Mouse (Mus musculus): ENCODE results near the gene Tas2r138. TPM values are rescaled to one million over a fixed set of nuclear protein-coding genes. Genes with fewer than 3 reads are reported as not detected.
"Not testable (repeated sequence)": the region's sequence is repeated elsewhere in the genome, so short reads cannot be mapped to it uniquely, and the experiment has no call there.

Gene Tas2r138
- total RNA-seq (2021) = not detected
- long read RNA-seq = 0 reads

GRCm38 (mm10) chr6:40613260-40613852 lies at the start of gene Tas2r138:
Gene Tas2r138 (minus strand): TSS chr6:40613310.
- no peak for DNase-seq (ENCODE audit: low spot score in 2 of 2)

DNA sequence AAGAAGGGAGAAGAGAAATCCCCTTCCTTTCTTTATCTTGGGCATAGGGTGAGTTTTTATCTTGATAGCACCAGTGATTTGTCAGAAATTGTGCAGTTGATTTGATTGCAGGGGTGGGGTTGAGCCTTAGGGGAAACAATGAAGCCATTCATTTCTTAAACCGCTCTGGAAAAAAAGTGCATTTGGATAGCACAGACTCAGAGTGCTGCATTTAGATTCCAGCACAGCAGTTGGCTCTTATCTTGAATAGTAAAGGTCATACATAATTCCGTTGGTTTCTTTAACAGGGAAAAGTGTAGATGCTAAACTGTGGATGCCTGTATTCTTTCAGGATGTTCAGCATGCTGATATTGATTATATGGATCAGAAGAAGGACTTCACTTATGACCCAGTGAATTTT lies 47.8 kb upstream of the Tas2r138 start:
- DNase-seq (ENCODE audit: low spot score in 2 of 2) = no peak

GRCm38 (mm10) chr6:40650953-40651352 lies 37.8 kb upstream of the Tas2r138 start:
- no peak for DNase-seq (ENCODE audit: low spot score in 2 of 2)

DNA sequence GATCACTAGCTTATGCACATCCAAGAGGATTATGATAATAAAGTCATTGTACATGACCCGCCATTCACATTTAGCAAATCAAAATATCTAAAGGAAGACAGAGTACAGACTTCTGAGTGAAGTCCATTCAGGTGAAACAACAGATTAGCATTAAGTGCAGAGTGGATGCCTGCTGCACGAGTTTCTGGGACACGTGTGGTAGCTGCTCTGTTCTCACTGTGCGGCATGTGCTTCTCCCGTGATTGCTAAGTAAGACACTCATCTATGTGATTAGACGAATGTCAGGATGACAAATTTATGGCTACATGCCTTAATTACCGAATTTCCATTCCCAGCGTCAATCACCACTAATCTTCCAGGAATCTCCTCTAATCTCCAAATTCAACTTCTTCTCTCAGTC lies 32.6 kb upstream of the Tas2r138 start:
- DNase-seq (ENCODE audit: low spot score in 2 of 2) = no peak

DNA sequence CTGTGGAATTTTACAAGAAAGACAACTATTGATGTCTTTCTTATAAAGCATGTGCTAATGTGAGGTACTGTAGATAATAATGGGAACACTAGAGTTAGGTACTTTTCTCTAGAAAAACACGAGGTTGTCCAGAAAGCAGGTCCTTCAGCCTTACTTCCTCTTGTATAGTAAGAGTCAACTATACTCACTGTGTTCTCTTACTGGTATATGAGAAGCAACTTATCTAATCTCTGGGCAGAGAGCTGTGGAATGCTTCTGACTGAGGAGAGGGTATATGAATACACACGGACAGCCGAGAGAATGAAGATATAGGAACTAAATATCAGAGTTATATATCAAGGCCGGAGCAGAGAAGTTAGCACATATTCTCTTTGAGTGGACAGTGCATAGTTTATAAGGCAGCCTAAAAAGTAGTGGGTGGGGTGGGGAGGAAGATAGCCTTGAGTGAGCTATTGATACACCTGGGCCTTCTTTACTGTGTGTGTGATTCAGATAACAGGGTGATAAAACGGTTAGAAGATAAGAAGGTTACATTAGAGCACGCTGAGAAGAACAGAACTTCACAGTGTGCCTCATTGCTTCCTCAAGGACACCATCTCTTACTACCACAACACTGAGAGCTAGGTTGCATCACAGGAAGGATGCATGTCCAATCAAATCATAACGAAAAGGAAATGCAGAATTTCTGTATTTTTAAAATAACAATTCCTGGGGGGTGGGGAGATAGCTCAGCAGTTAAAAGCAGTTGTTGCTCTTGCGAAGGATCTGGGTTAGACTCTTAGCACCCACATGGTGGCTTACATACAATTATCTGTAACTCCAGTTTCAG lies 27.8 kb upstream of the Tas2r138 start:
- DNase-seq (ENCODE audit: low spot score in 2 of 2) = no peak

DNA sequence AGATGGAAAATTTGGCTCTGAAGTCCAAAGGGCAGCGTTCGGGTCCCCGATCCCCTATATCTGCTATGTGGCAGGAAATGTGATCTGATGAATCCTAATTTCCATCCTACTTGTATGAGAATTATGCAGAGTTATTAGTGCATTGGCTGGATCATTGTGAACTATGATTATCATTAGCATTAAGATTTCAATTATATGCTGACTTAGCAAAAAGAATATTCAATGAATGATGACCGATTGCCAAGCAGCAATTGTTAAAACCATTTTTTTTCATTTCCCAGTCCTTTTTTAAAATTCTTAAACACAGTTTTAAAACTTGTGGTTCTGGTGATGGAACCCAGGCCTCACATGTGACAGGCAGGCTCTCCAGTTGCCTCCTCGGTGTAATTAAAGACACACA lies 24.6 kb upstream of the Tas2r138 start:
- DNase-seq (ENCODE audit: low spot score in 2 of 2) = no peak

DNA sequence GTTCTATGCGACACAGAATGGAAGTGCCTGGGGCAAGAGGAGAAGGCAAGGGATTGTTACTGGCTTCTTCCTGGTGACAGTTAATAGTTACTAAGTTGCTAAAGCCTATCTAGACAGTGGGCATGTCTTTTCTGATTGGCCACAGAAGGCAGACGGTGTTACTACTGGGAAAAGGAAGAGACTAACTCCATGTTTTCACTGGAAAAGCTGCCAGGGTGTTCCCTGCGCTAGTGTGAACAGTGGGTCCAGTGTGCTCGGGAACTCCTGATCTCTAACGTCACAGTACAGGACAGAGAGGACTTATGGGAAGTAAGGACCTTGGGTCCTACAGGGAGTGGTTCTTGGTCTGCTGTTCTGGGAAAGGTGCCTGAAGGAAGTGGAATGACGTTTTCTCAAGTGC lies 22.4 kb upstream of the Tas2r138 start:
- DNase-seq (ENCODE audit: low spot score in 2 of 2) = no peak

DNA sequence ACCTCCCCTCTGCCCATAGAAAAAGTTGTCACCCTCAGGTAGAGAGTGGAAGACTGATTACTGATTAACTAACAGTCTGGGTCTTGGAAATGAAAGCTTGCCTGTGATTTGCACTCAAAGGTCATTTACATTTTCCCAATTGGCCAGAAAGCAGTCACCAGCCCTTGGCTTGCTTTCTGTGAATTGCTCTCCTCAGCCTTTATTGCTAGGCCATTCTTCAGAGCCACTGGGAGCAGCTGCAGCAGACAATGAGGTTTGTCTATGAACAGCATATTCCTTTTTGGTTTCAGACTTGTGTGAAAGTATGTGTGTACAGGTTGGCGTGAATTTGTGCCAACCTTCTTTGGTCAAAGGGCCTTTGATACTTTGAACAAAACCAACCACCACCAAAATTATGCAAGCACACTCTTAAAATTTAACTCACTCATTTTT lies 21.5 kb upstream of the Tas2r138 start:
- DNase-seq (ENCODE audit: low spot score in 2 of 2) = no peak

GRCm38 (mm10) chr6:40628406-40629000 lies 15.4 kb upstream of the Tas2r138 start, which contains the start of gene Mgam:
Gene Mgam (plus strand): TSS chr6:40628831.
- no peak for DNase-seq (ENCODE audit: low spot score in 2 of 2)

DNA sequence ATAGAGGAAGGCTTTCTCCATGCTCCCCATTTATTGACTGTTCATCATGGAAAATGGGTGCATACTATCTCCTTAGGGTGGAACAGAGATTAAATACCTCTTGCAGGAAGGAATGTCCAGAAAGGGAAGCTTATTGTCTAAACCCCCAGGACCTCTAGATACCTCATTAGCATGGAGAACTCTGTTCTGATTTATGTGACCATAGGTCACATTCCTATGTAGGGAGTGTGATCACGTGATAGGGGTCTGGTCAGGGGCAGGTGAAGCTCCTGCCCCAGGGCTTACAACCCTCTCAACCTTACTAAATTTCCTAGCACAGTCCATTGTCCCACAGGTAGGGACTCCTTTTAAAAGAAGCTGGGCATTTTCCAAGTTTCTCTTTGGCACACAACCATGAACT lies 13.0 kb upstream of the Tas2r138 start:
- no peak for DNase-seq (ENCODE audit: low spot score in 2 of 2)

DNA sequence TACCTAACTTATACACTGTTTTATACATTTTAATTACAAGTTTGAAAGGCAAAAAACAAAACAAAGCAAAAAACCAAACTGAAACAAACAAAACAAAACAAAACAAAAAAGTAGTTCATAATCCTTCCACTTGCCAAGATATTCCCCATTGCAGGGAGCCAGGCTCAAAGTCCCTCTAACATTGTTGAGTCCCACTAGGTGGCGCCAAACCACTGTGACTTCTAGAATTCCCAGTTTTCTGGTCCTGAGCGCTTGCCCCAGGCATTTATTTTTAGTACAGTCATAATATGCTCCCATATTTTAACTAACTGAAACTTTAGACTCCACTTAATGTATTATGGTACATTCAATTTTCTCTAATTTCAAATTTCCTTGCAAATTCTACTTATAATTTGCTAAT lies 4.9 kb upstream of the Tas2r138 start:
- DNase-seq (ENCODE audit: low spot score in 2 of 2) = peak; percentile 16 to 71

- DNase-seq (ENCODE audit: low spot score in 2 of 2) = peak; percentile 45 to 76
Observed at GRCm38 (mm10) chr6:40610244-40610643, 2.9 kb downstream of the Tas2r138 start.

- DNase-seq (ENCODE audit: low spot score in 2 of 2) = peak; percentile 63 to 81
Observed at GRCm38 (mm10) chr6:40607431-40607830, 5.7 kb downstream of the Tas2r138 start.

- DNase-seq (ENCODE audit: low spot score in 2 of 2) = not testable (repeated sequence)
Observed at GRCm38 (mm10) chr6:40598546-40598945, 14.6 kb downstream of the Tas2r138 start.

GRCm38 (mm10) chr6:40594804-40595550 lies 18.1 kb downstream of the Tas2r138 start:
- DNase-seq (ENCODE audit: low spot score in 2 of 2) = no peak

DNA sequence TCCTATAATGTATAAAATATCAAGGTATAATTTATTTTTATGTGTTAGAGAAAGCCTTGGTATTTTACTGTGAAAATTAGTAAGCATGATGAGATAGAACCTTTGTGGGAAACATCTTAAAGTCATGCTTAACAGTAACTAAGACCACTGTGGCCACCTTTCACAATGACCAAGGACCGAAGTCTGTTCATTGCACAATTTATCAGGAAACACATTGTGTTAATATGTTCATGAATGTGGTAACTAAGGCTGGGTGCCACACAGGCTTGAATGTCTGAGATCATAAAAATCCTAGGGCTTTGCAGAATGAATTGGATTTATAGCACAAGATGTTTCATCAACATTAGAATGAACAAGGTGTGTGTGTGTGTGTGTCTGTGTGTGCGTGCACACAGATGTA lies 24.8 kb downstream of the Tas2r138 start:
- no peak for DNase-seq (ENCODE audit: low spot score in 2 of 2)

GRCm38 (mm10) chr6:40585645-40586044 lies 27.5 kb downstream of the Tas2r138 start, which contains the start of gene Clec5a:
Gene Clec5a (minus strand): TSS chr6:40585821.
- DNase-seq (ENCODE audit: low spot score in 2 of 2) = no peak

GRCm38 (mm10) chr6:40584336-40584735 lies 28.8 kb downstream of the Tas2r138 start:
- DNase-seq (ENCODE audit: low spot score in 2 of 2) = no peak

DNA sequence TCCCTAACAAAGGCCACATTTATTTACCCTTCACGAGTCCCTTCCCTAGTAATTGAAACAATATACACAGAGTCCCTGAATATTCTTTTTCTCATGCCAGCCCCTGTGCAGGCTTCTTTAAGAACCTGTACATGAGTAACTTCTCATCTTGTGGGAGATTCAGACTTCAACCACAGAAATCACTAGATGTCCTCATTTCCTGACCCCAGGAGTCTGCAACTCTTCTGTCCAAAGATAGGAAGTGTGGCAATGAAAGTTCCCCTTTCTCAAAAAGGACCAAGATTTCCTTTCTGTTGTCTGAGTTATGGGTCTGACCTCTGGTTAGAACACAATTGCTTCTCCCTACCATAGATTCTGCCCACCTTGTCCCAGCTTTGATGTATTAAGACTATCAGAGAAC lies 36.8 kb downstream of the Tas2r138 start:
- DNase-seq (ENCODE audit: low spot score in 2 of 2) = no peak

DNA sequence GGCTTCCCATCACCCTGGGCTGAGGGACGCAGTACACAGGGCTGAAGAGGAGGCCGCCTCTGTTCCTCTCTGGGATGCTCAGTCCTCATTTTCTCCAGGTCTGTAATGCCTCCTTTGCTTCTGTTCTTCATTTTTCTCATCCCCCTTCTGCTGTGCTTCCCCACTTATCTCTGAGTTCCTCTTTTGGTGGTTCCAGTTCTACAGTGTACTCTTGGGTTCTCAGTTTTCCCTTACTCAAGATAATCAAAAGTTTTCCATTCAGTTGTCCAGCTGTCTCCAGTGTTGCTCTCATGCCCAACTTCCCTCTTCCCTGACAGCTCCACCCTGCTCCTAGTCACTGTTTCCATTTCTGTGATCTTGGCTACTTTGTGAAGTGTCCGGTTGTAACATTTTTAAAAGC lies 39.5 kb downstream of the Tas2r138 start:
- no peak for DNase-seq (ENCODE audit: low spot score in 2 of 2)

DNA sequence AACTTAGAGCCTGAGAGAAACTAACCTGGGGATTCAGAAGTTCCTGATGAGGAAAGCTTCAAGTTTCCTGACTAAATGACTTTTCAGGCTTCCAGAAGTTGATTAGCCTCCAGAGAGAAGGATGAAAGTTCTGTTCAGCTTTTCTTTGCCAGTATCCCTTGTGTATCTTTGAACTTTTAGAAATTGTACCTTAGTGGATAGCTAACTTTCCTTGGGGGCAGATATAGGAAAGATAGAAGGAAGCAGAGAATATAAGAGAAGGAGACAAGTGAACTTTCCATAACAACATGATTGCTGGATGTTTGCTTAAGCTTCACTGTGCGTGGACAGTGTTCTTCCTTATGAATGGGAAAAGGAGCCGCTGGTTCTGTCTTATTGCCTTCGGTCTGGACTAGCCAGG lies 43.9 kb downstream of the Tas2r138 start, which contains the start of gene Olfr460:
Olfr460 (plus strand) TSS at position 301 of the 400 bp plus-strand sequence.
- DNase-seq (ENCODE audit: low spot score in 2 of 2) = no peak
